Mouse (Mus musculus) myocyte (in vitro differentiated cells): ENCODE results near the gene Trmt10c. TPM values are rescaled to one million over a fixed set of nuclear protein-coding genes. Genes with fewer than 3 reads are reported as not detected.

Experiments
- H3K27me3 ChIP-seq: one replicate; pipeline ENCODE4 v1.6.1; 2011; ENCODE audit not compliant: control insufficient read depth, insufficient read depth, insufficient read length
- H3K36me3 ChIP-seq: one replicate; pipeline ENCODE4 v1.6.1; 2011; ENCODE audit not compliant: control insufficient read depth, insufficient read depth
- H3K4me2 ChIP-seq: one replicate; pipeline ENCODE4 v1.6.1; 2011; ENCODE audit warnings: low read depth, control low read depth
- H3K4me3 ChIP-seq: one replicate; pipeline ENCODE4 v1.5.1; 2011; ENCODE audit warnings: mild to moderate bottlenecking, control low read depth, moderate library complexity
- H3K79me2 ChIP-seq: one replicate; pipeline ENCODE4 v1.6.1; 2011; ENCODE audit not compliant: control insufficient read depth, insufficient read depth
- H3ac ChIP-seq: one replicate; pipeline ENCODE4 v1.6.1; 2011; ENCODE audit not compliant: control insufficient read depth, insufficient read length
- CEBPB ChIP-seq: IDR thresholded peaks from 2 replicates; pipeline ENCODE4 v1.6.1; 2011; ENCODE audit warnings: mild to moderate bottlenecking, moderate library complexity; ENCODE audit not compliant: poor library complexity, insufficient read depth, severe bottlenecking
- E2F4 ChIP-seq: IDR thresholded peaks from one replicate; pipeline ENCODE4 v1.6.1; 2011; ENCODE audit warnings: mild to moderate bottlenecking, control low read depth, moderate library complexity; ENCODE audit not compliant: insufficient read depth
- MAX ChIP-seq: IDR thresholded peaks from one replicate; pipeline ENCODE4 v1.6.1; 2011; ENCODE audit warnings: low read depth, mild to moderate bottlenecking, control low read depth
- MYOD1 ChIP-seq, 3 experiments: IDR thresholded peaks; one replicate each; pipeline ENCODE4 v1.6.1; 2011; ENCODE audit warnings: control low read depth in 2 of 3, low read depth in 2 of 3, mild to moderate bottlenecking in 2 of 3, moderate library complexity in 1 of 3; ENCODE audit not compliant: insufficient read length in 2 of 3, control insufficient read depth in 1 of 3
- MYOG ChIP-seq, 3 experiments: IDR thresholded peaks; one replicate each; pipeline ENCODE4 v1.6.1; 2011; ENCODE audit warnings: control low read depth in 2 of 3, low read depth in 2 of 3, mild to moderate bottlenecking in 2 of 3; ENCODE audit not compliant: insufficient read length in 2 of 3, control insufficient read depth in 1 of 3, insufficient read depth in 1 of 3
- POLR2A ChIP-seq: IDR thresholded peaks from one replicate; pipeline ENCODE4 v1.6.1; 2011; ENCODE audit warnings: low read depth, mild to moderate bottlenecking, control low read depth, moderate library complexity; ENCODE audit not compliant: insufficient read length
- POLR2AphosphoS2 ChIP-seq: IDR thresholded peaks from one replicate; pipeline ENCODE4 v1.6.1; 2011; ENCODE audit warnings: low read depth, control low read depth; ENCODE audit not compliant: insufficient read length
- REST ChIP-seq: IDR thresholded peaks from one replicate; pipeline ENCODE4 v1.6.1; 2011; ENCODE audit warnings: mild to moderate bottlenecking, control low read depth, moderate library complexity; ENCODE audit not compliant: insufficient read depth, insufficient read length
- SRF ChIP-seq: IDR thresholded peaks from one replicate; pipeline ENCODE4 v1.6.1; 2011; ENCODE audit warnings: low read depth; ENCODE audit not compliant: control insufficient read depth, insufficient read length
- TCF12 ChIP-seq: IDR thresholded peaks from one replicate; pipeline ENCODE4 v1.6.1; 2011; ENCODE audit warnings: mild to moderate bottlenecking, control low read depth; ENCODE audit not compliant: poor library complexity, insufficient read depth, severe bottlenecking
- TCF3 ChIP-seq: IDR thresholded peaks from one replicate; pipeline ENCODE4 v1.6.1; 2011; ENCODE audit warnings: low read depth, control low read depth; ENCODE audit not compliant: insufficient read length
- USF1 ChIP-seq: IDR thresholded peaks from one replicate; pipeline ENCODE4 v1.6.1; 2011; ENCODE audit warnings: low read depth, mild to moderate bottlenecking, control low read depth, moderate library complexity
- polyA plus RNA-seq: library from polyadenylated mRNA; unstranded; fragments of >200 nt; fragmentation: generic; extraction: Trizol; gene quantifications from one replicate; pipeline ENCODE4 v1.2.1, GENCODE M21; 2012; ENCODE audit warnings: missing spikeins

The Trmt10c gene
- polyA plus RNA-seq, 1 experiment = 6.0 TPM

GRCm38 (mm10) chr16:56014076-56014475 is 23.5 kb downstream of the Trmt10c start:
- H3K27me3 ChIP-seq = no peaks in the 10 kb centered on the region
- no peaks in the 10 kb centered on the region for H3K79me2 ChIP-seq
- H3ac ChIP-seq = no peak overlapping the region
- H3K4me3 ChIP-seq = no peak overlapping the region
- H3K4me2 ChIP-seq = no peak overlapping the region
- peaks cover 26% of the 10 kb centered on the region for H3K36me3 ChIP-seq
- TF ChIP-seq MYOG (IDR thresholded peaks at IDR 0.05; ENCODE audit: control insufficient read depth in 1 of 3, insufficient read depth in 1 of 3, insufficient read length in 2 of 3, low read depth in 2 of 3) = no peak
- no peak for TF ChIP-seq REST
- TF ChIP-seq MAX = no peak
- peak; percentile 43 for TF ChIP-seq POLR2AphosphoS2
- no peak for TF ChIP-seq POLR2A
- no peak for TF ChIP-seq TCF3

- TF ChIP-seq MYOG (IDR thresholded peaks at IDR 0.05; ENCODE audit: control insufficient read depth in 1 of 3, insufficient read depth in 1 of 3, insufficient read length in 2 of 3, low read depth in 2 of 3) (no peak), POLR2AphosphoS2 (peak; percentile 87)
- H3K79me2 ChIP-seq = no peaks in the 10 kb centered on the region
- H3K4me3 ChIP-seq = no peak overlapping the region
- no peaks in the 10 kb centered on the region for H3K27me3 ChIP-seq
- H3K4me2 ChIP-seq = no peak overlapping the region
- H3K36me3 ChIP-seq = peaks cover 20% of the 10 kb centered on the region
- H3ac ChIP-seq = no peak overlapping the region
Measured at GRCm38 (mm10) chr16:56012789-56013743, 24.6 kb downstream of the Trmt10c start.

DNA sequence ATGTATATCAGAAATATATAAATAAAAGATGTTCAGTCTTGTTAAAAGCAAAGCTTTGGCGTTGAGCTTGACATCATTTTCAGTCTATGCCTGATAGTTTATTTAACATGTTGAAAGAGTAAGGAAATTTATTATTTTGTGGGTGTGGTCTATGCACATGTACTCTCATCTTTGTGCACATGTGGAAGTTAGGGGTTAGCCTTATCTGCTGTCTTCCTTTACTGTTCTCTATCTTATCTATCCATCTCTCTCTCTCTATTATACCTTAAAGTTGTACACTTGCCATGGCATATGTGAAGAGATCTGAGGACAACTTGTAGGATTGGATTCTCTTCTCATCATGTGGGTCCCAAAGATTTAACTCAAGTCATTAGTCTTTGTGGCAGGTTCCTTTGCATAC is 28.8 kb downstream of the Trmt10c start:
- no peaks in the 10 kb centered on the region for H3K79me2 ChIP-seq
- H3ac ChIP-seq = no peak overlapping the region
- no peak overlapping the region for H3K4me3 ChIP-seq
- peaks cover 42% of the 10 kb centered on the region for H3K36me3 ChIP-seq
- no peaks in the 10 kb centered on the region for H3K27me3 ChIP-seq
- no peak overlapping the region for H3K4me2 ChIP-seq
- TF ChIP-seq E2F4 = no peak
- no peak for TF ChIP-seq REST
- TF ChIP-seq POLR2A = no peak
- TF ChIP-seq TCF3 = no peak
- TF ChIP-seq MYOG (IDR thresholded peaks at IDR 0.05; ENCODE audit: control insufficient read depth in 1 of 3, insufficient read depth in 1 of 3, insufficient read length in 2 of 3, low read depth in 2 of 3) = no peak
- TF ChIP-seq SRF = no peak
- TF ChIP-seq USF1 = no peak
- no peak for TF ChIP-seq TCF12
- no peak for TF ChIP-seq MAX
- no peak for TF ChIP-seq POLR2AphosphoS2
- no peak for TF ChIP-seq CEBPB
- TF ChIP-seq MYOD1 (IDR thresholded peaks at IDR 0.05; ENCODE audit: control insufficient read depth in 1 of 3, insufficient read length in 2 of 3, low read depth in 2 of 3) = no peak

DNA sequence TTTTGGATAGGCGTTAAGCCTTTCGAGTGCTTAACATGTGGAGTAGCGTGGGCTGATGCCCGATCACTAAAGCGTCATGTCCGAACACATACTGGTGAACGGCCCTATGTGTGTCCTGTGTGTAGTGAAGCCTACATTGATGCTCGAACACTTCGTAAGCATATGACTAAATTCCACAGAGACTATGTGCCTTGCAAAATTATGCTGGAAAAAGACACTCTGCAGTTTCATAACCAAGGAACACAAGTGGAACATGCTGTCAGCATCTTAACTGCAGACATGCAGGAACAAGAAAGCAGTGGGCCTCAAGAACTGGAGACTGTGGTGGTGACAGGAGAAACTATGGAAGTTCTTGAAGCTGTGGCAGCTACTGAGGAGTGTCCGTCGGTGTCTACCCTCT is 30.8 kb downstream of the Trmt10c start:
- Histone ChIP-seq H3K4me3 (no peak overlapping the region), H3K79me2 (no peaks in the 10 kb centered on the region)

GRCm38 (mm10) chr16:55994235-55994634 is 43.4 kb downstream of the Trmt10c start:
- Histone ChIP-seq H3K79me2 (no peaks in the 10 kb centered on the region), H3K27me3 (no peaks in the 10 kb centered on the region), H3K4me2 (no peak overlapping the region), H3ac (no peak overlapping the region), H3K4me3 (no peak overlapping the region), H3K36me3 (peaks cover 44% of the 10 kb centered on the region)
- TF ChIP-seq TCF3 (no peak), MYOD1 (IDR thresholded peaks at IDR 0.05; ENCODE audit: control insufficient read depth in 1 of 3, insufficient read length in 2 of 3, low read depth in 2 of 3) (no peak), POLR2A (no peak), REST (no peak), MYOG (IDR thresholded peaks at IDR 0.05; ENCODE audit: control insufficient read depth in 1 of 3, insufficient read depth in 1 of 3, insufficient read length in 2 of 3, low read depth in 2 of 3) (no peak), POLR2AphosphoS2 (no peak), E2F4 (no peak), SRF (no peak), MAX (no peak), CEBPB (no peak), USF1 (no peak), TCF12 (no peak)

More for the DNA sequence above, 30.8 kb downstream of the Trmt10c start:
- no peak overlapping the region for H3K4me2 ChIP-seq
- no peak for TF ChIP-seq MYOG (IDR thresholded peaks at IDR 0.05; ENCODE audit: control insufficient read depth in 1 of 3, insufficient read depth in 1 of 3, insufficient read length in 2 of 3, low read depth in 2 of 3)
- TF ChIP-seq CEBPB = no peak
- no peak for TF ChIP-seq USF1
- TF ChIP-seq MYOD1 (IDR thresholded peaks at IDR 0.05; ENCODE audit: control insufficient read depth in 1 of 3, insufficient read length in 2 of 3, low read depth in 2 of 3) = no peak
- no peak for TF ChIP-seq REST
- TF ChIP-seq TCF3 = no peak
- no peak for TF ChIP-seq E2F4
- no peak for TF ChIP-seq SRF
- no peak for TF ChIP-seq TCF12
- TF ChIP-seq POLR2A = no peak
- no peak for TF ChIP-seq POLR2AphosphoS2
- TF ChIP-seq MAX = no peak
- peaks cover 59% of the 10 kb centered on the region for H3K36me3 ChIP-seq
- H3ac ChIP-seq = no peak overlapping the region
- H3K27me3 ChIP-seq = no peaks in the 10 kb centered on the region
